ENCODE assay signal across 11 mouse cellular contexts in the genomic region with DNA sequence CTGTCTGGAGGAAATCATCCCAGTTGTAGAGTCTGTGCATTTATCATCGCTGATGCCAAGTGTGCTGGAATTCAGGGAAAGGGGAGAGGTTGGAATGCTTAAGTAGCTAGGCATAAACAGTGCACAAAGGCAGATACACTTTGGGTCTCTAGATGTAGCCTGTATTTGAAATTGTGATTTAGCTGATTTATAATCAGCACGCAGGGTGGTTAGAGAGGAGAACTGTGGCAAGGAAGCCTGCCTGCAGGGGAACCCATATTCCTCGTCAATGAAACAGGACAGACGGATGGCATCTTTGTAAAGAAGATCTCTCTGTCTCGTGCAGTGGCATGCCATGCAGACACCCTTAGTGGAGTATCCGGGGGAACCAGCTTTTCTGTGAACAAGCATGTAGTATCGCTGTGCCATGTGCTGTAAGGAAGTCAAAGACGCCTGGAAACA. TPM values are rescaled to one million over a fixed set of nuclear protein-coding genes. Genes with fewer than 3 reads are reported as not detected.
DNase-seq lines count a peak whose midpoint lies in the region; ATAC-seq and TF ChIP-seq lines count a peak whose summit lies in the region.
"Had no signal": no experiment of that assay in that cellular context is flagged by ENCODE, and none has a peak within 500 bp of the region (broad histone marks: within the 10 kb centered on the region; RNA-seq: fewer than 3 reads in every experiment).

No protein-coding gene starts in this region.

- peak overlapping the region; percentile 72 for H3K4me3 ChIP-seq in forebrain, embryonic 15.5 days
- peak overlapping the region; percentile 9; the same call in 1 of the 2 replicates for H3K4me3 ChIP-seq in midbrain, embryonic 10.5 days
- H3K4me3 ChIP-seq in kidney, adult 2 months (ENCODE audit: insufficient read depth, low read depth, low read length): no peak overlapping the region
- H3K4me3 ChIP-seq: embryonic facial prominence, embryonic 15.5 days had no signal

- TF ChIP-seq CTCF in kidney, adult 2 months (conservative IDR thresholded peaks at IDR 0.05; ENCODE audit: insufficient read depth, insufficient read length, low read depth, low read length): no peak

- WGBS in forebrain, embryonic 15.5 days: 39% methylated on average over 8 of the region's 8 CpGs
- WGBS in midbrain, embryonic 10.5 days: 84% methylated on average over 8 of the region's 8 CpGs
- whole genome bisulfite sequencing in kidney, adult 2 months: 67% methylated on average over 8 of the region's 8 CpGs

- no peaks in the 10 kb centered on the region for H3K36me3 ChIP-seq in forebrain, embryonic 15.5 days
- H3K36me3 ChIP-seq in midbrain, embryonic 10.5 days: no peaks in the 10 kb centered on the region
- H3K36me3 ChIP-seq in kidney, adult 2 months (ENCODE audit: control insufficient read depth, insufficient read depth, low read length): no peaks in the 10 kb centered on the region
- H3K36me3 ChIP-seq: embryonic facial prominence, embryonic 15.5 days had no signal

- H3K9ac ChIP-seq in forebrain, embryonic 15.5 days (replicated peaks): peak overlapping the region; percentile 9
- H3K9ac ChIP-seq: embryonic facial prominence, embryonic 15.5 days; liver, embryonic 14.5 days had no signal

- TF ChIP-seq POLR2A in kidney, adult 2 months (IDR thresholded peaks at IDR 0.05; ENCODE audit: low read depth, low read length): no peak

- peak overlapping the region; percentile 65 for H3K27ac ChIP-seq in forebrain, embryonic 15.5 days (replicated peaks)
- peak overlapping the region; percentile 38; the same call in 1 of the 2 replicates for H3K27ac ChIP-seq in midbrain, embryonic 10.5 days (replicated peaks)
- H3K27ac ChIP-seq in kidney, adult 2 months (ENCODE audit: insufficient read depth, low read depth, low read length): no peak overlapping the region
- H3K27ac ChIP-seq: embryonic facial prominence, embryonic 15.5 days; liver, embryonic 14.5 days had no signal

- H3K27me3 ChIP-seq in forebrain, embryonic 15.5 days: no peaks in the 10 kb centered on the region
- no peaks in the 10 kb centered on the region for H3K27me3 ChIP-seq in midbrain, embryonic 10.5 days (ENCODE audit: low read depth, poor library complexity, severe bottlenecking)
- no peaks in the 10 kb centered on the region for H3K27me3 ChIP-seq in kidney, adult 2 months (replicated peaks; ENCODE audit: control insufficient read depth, insufficient read depth, low read length)
- H3K27me3 ChIP-seq: embryonic facial prominence, embryonic 15.5 days had no signal

- peaks cover 17% of the 10 kb centered on the region for H3K4me1 ChIP-seq in forebrain, embryonic 15.5 days
- peaks cover 9% of the 10 kb centered on the region for H3K4me1 ChIP-seq in midbrain, embryonic 10.5 days
- no peaks in the 10 kb centered on the region; the same call in 1 of the 2 replicates for H3K4me1 ChIP-seq in kidney, adult 2 months (ENCODE audit: control insufficient read depth, insufficient read depth, low read length)

- DNase-seq in right cerebral cortex, adult 18-20 months: peak; percentile 27
- no peak for DNase-seq in right cerebral cortex, postnatal 14 days
- DNase-seq in midbrain, embryonic 10.5 days (ENCODE audit: low spot score): no peak
- no peak for DNase-seq in testis, postnatal 14 days (ENCODE audit: low spot score)
- DNase-seq in kidney, adult 2 months: no peak
- no peak for DNase-seq in urinary bladder, postnatal 25 days (ENCODE audit: low spot score)
- DNase-seq: adrenal gland, adult 8-10 months had no signal

- H3K9me3 ChIP-seq in forebrain, embryonic 15.5 days: no peaks in the 10 kb centered on the region
- H3K9me3 ChIP-seq in midbrain, embryonic 10.5 days (replicated peaks): no peaks in the 10 kb centered on the region
- H3K9me3 ChIP-seq: embryonic facial prominence, embryonic 15.5 days had no signal

- no peak for ATAC-seq in forebrain, embryonic 15.5 days (replicated peaks)

- peak overlapping the region; percentile 82 for H3K4me2 ChIP-seq in forebrain, embryonic 15.5 days (replicated peaks)
- H3K4me2 ChIP-seq: embryonic facial prominence, embryonic 15.5 days had no signal

RNA-seq across cellular contexts. Expression of a gene that starts 2.2 kb away (rescaled TPM):
- polyA plus RNA-seq in forebrain, embryonic 15.5 days (2015; fragmentation: Nextera tagmentation; extraction: Ambion mirVana): 8.7 and 9.1 TPM in 2 replicates
- 1.3 and 2.4 TPM in 2 replicates for polyA plus RNA-seq in midbrain, embryonic 10.5 days (2016; fragmentation: Nextera tagmentation; extraction: Ambion mirVana)
- 0.16 and 0.31 TPM in 2 replicates for polyA plus RNA-seq in kidney, adult 2 months (2012; rRNA removed)
- polyA plus RNA-seq: spleen, adult 2 months had no signal
